In the genomic region with DNA sequence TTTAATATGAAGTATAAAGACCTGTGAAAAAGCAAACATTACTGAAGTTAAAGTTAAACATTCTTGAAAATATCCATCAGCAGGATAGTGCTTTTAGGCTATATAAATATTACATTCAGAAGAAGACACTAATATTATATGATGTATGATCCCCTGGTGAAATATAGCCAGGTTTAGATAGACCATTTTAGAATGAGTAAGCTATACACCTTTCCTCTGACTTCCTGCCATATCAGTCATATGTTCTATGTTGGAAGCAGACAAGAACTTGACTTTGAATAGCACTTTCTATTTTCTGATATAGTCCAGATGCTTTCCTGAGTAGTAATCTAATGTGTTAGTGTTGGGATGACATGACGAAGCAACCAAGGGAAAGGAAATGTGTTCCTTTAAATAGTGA, we compare ENCODE assay signal across 26 mouse cellular contexts.
"Had no signal": no experiment of that assay in that cellular context is flagged by ENCODE, and none has a peak within 500 bp of the region (broad histone marks: within the 10 kb centered on the region; RNA-seq: fewer than 3 reads in every experiment).

No protein-coding gene starts in this region.

- H3K36me3 ChIP-seq: kidney, embryonic 15.5 days; limb, embryonic 10.5 days; limb, embryonic 13.5 days; liver, embryonic 12.5 days; liver, embryonic 15.5 days; lung, embryonic 15.5 days; midbrain, embryonic 10.5 days; midbrain, embryonic 13.5 days; neural tube, embryonic 13.5 days had no signal

- H3K4me1 ChIP-seq: kidney, embryonic 15.5 days; limb, embryonic 10.5 days; limb, embryonic 13.5 days; liver, embryonic 12.5 days; liver, embryonic 15.5 days; lung, embryonic 15.5 days; megakaryocyte, embryonic 14.5 days; midbrain, embryonic 10.5 days; midbrain, embryonic 13.5 days; neural tube, embryonic 13.5 days had no signal

- H3K4me2 ChIP-seq: kidney, embryonic 15.5 days; limb, embryonic 13.5 days; liver, embryonic 12.5 days; liver, embryonic 15.5 days; lung, embryonic 15.5 days; midbrain, embryonic 13.5 days; neural tube, embryonic 13.5 days had no signal

- H3K9me3 ChIP-seq: kidney, embryonic 15.5 days; limb, embryonic 10.5 days; limb, embryonic 13.5 days; liver, embryonic 12.5 days; liver, embryonic 15.5 days; lung, embryonic 15.5 days; megakaryocyte, embryonic 14.5 days; midbrain, embryonic 10.5 days; midbrain, embryonic 13.5 days; neural tube, embryonic 13.5 days had no signal

- H3K27me3 ChIP-seq: kidney, embryonic 15.5 days; limb, embryonic 13.5 days; liver, embryonic 12.5 days; liver, embryonic 15.5 days; lung, embryonic 15.5 days; megakaryocyte, embryonic 14.5 days; midbrain, embryonic 13.5 days; neural tube, embryonic 13.5 days had no signal

- DNase-seq: kidney, adult 8-10 months; kidney, postnatal 10 days; kidney, postnatal 36 days; layer of hippocampus, postnatal 36 days; liver; lung, adult 18-20 months; lung, postnatal 10 days; lung, postnatal 36 days; retina, postnatal 1 day; right cerebral cortex, postnatal 25 days; thymus, adult 2 months; thymus, postnatal 14 days; thymus, postnatal 4 days had no signal

- H3K4me3 ChIP-seq: kidney, embryonic 15.5 days; left cerebral cortex, adult 2 months; limb, embryonic 10.5 days; limb, embryonic 13.5 days; liver, embryonic 12.5 days; liver, embryonic 15.5 days; lung, embryonic 15.5 days; megakaryocyte, embryonic 14.5 days; midbrain, embryonic 10.5 days; midbrain, embryonic 13.5 days; myocyte; neural tube, embryonic 13.5 days had no signal

- H3K9ac ChIP-seq: kidney, embryonic 15.5 days; limb, embryonic 13.5 days; liver, embryonic 12.5 days; liver, embryonic 15.5 days; lung, embryonic 15.5 days; midbrain, embryonic 13.5 days; neural tube, embryonic 13.5 days had no signal

- ATAC-seq: liver, embryonic 12.5 days; midbrain, embryonic 13.5 days; midbrain, embryonic 16.5 days had no signal

- H3K27ac ChIP-seq: kidney, embryonic 15.5 days; left cerebral cortex, adult 2 months; limb, embryonic 10.5 days; limb, embryonic 13.5 days; liver, embryonic 12.5 days; liver, embryonic 15.5 days; lung, embryonic 15.5 days; midbrain, embryonic 10.5 days; midbrain, embryonic 13.5 days; neural tube, embryonic 13.5 days had no signal
